Mouse (Mus musculus): Measurements from ENCODE around the gene Elovl1.

DNA sequence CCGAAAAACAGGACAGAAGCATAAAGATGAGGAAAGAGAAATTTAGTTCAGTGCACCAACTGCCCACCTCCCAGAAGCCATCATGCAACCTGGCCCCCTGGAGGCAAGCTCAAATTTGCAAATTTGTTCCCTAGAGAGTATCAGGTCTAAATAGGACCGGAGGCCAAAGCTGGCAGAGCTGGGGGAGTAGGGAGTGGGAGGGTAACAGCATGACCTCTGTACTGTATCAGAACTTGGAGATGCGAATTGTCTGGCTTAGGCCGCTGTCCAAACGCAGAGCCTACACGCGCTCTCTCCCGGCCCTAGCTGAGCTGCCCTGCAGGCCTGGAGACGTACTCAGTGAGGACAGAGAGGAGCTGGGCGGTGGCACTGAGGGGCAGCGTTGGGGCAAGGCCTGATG is 37.7 kb upstream of the Elovl1 start:
- TF ChIP-seq CTCF (IDR thresholded peaks at IDR 0.05; ENCODE audit: low read depth, low read length) (no peak), POLR2A (IDR thresholded peaks at IDR 0.05; ENCODE audit: extremely low read depth, insufficient read depth, low read length) (no peak)

Measured in liver, adult 2 months (tissue).